Mouse (Mus musculus) gastrocnemius, adult 2 months (tissue): Measurements from ENCODE around the gene Vamp2. TPM values are rescaled to one million over a fixed set of nuclear protein-coding genes. Genes with fewer than 3 reads are reported as not detected.
A peak's percentile ranks its signal among the peaks of the same experiment; 100 is the strongest.

Experiments
- DNase-seq: peaks from one replicate; pipeline ENCODE4 v3.0.0; 2022
- H3K27ac ChIP-seq: fragments of 200-600 bp; 2 replicates; pipeline ENCODE4 v1.8.1; 2022; ENCODE audit warnings: mild to moderate bottlenecking
- H3K4me3 ChIP-seq: fragments of 200-600 bp; 2 replicates; pipeline ENCODE4 v1.8.1; 2022; ENCODE audit warnings: mild to moderate bottlenecking, moderate library complexity
- CTCF ChIP-seq: fragments of 200-600 bp; IDR thresholded peaks from 2 replicates; pipeline ENCODE4 v1.8.1; 2022; ENCODE audit warnings: antibody characterized with exemption, mild to moderate bottlenecking, moderate library complexity
- intact Hi-C: fragments of 180-260 bp; cut with DNase I; formaldehyde crosslinking; loops from one replicate; pipeline ENCODE4 v1.15.1; 2025
- total RNA-seq, 2 experiments: library from RNA; stranded (reverse); gene quantifications; 2 replicates each; pipeline ENCODE4 v1.2.3; 2021

Vamp2 gene
- total RNA-seq, 2 experiments from 2014 or later, result 38.0 to 42.7 TPM

DNA sequence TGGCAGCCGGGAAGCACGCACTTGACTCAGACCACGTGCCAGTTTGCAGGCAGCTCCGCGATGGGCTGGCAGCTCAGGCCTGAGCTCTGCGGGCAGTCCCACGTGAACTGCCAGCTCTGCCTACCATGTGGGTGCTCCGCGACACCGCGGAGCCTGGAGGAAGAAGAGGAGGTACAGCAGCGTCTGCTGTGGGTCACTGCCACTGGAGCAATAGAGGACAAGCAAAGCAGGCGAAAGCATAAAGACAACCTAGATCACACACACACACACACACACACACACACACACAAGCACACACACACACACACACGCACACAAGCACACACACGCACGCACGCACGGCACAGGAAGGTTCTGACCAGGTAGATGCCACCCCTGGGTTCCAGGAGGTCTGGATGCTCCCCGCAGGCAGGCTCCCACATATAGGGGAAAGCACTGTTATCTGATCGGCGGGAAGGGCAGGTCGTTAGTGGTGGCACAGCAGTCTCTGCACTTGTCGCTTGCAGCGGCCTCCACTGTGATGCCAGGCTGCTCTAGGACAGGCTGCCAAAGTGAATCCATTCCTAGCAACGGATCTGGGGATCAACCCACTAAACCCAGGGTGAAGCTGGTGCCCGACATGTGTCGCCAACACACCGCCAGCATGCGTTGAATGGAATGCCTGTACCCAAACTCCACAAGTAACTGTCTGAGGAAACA, 22.0 kb upstream of the Vamp2 start:
- peak overlapping the region; percentile 84 for H3K27ac ChIP-seq
- no peak for TF ChIP-seq CTCF
- DNase-seq, result peak; percentile 73

DNA sequence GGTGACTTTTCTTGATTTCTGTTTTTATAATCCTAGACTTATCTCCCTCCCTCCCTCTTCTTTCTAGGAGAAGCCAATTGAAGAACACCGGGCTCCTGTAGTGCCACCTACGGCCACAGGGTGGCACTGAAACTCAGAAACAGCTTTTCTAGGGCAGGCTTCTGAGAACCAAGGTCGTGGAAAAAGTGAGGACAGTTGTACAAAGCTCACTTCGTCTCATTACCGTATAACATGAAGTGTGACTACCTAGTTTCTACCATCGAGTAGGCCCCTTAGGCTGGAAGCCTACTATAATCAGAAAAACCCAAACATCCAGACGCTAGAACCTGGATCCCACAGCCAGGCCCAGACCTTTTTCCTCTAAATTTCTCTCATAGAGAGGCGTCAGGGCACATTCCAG, 21.3 kb upstream of the Vamp2 start:
- intact Hi-C loops, result loop anchor here (1.0 to 10.0 kb wide), 3 partner anchors 56 to 348 kb away; partner anchors contain the start of gene Kdm6b
- Histone ChIP-seq H3K27ac (peak overlapping the region; percentile 84), H3K4me3 (peak overlapping the region; percentile 61)
- DNase-seq, result peak; percentile 90
- TF ChIP-seq CTCF, result peak; percentile 95

More for the DNA sequence above, 22.0 kb upstream of the Vamp2 start:
- intact Hi-C loops, result loop anchor here (1.0 to 10.0 kb wide), 3 partner anchors 57 to 348 kb away; partner anchors contain the start of gene Kdm6b
- H3K4me3 ChIP-seq, result peak overlapping the region; percentile 61

DNA sequence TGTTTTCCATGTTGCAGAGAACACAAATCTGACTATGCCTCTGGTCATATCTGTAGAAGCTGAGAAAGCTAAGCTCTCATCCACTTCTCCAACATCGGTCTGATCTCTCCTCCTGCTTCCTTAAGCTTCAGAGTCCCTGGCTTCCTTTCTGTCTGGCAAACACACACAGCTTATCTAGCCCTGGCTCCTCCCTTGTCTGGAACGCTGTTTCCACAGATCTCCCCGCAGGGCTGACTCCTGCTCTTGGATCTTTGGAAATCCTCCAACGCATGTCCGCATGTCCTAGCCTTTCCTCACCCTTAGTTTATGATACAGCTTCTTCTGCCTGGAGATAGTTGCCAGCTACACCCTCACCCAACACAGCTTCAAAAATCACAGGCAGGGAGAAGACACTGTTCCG, 20.7 kb upstream of the Vamp2 start:
- no peak for TF ChIP-seq CTCF
- peak overlapping the region; percentile 84 for H3K27ac ChIP-seq
- H3K4me3 ChIP-seq, result no peak overlapping the region
- intact Hi-C loops, result loop anchor here (10.0 kb wide), 2 partner anchors 177 to 347 kb away; partner anchors contain the start of gene Kdm6b
- DNase-seq, result no peak

DNA sequence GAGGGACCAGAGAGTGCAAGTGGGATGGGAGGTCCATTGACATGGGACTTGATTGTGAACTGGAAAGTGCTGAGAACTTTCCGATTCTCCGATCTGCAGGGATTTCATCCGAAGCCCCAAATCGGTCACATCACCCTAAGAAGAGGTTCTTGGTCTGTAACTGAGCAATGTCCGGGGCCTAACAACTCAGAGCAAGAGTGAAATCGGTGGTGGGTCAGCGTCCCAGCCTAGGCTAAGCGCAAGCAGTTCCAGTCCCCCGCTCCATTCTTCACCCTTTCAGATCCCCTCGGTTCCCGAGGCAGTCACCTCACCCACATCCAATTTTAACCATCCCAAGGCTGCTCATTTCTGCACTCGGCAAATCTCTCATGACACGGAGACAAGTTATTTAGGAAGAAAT, 18.2 kb upstream of the Vamp2 start:
- peak overlapping the region; percentile 82 for H3K4me3 ChIP-seq
- no peak for TF ChIP-seq CTCF
- DNase-seq, result no peak
- H3K27ac ChIP-seq, result peak overlapping the region; percentile 93
- intact Hi-C loops, result no loop called here

DNA sequence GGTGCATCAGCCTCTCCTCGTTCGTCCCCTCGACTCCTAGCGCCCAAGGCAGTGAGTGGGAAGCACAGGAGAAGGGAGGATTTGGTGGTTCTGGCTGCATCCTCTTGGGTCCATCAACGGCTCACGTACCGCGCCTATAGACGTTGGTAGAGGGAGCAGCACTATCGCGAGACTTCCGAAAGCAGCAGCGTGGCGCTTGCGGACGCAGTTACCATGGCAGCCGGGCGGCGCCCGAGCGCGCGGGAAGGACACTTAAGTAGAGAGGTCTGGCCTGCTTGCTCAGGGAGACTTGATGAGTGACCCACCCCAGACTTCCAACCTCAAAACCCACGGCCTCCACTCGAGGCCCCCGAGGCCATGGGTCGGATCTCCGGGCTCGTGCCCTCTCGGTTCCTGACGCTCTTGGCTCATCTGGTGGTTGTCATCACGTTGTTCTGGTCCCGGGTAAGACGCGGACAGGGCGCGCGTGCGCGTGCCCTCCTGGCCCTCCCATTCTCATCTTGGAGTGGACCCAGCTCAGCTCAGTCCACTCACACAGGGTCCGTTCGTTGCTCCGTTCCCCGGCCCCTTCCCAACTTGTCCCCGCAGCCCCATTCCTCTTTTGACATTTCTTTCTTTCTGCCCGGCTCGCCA, 17.6 kb upstream of the Vamp2 start, which contains the start of gene Tmem107:
Gene Tmem107 (plus strand): TSS at position 217 of the 633 bp plus-strand sequence.
- Histone ChIP-seq H3K27ac (peak within 1 kb of the TSS; percentile 93), H3K4me3 (peak within 1 kb of the TSS; percentile 82)
- DNase-seq, result peak; percentile 95
- TF ChIP-seq CTCF, result no peak
- intact Hi-C loops, result no loop called here

DNA sequence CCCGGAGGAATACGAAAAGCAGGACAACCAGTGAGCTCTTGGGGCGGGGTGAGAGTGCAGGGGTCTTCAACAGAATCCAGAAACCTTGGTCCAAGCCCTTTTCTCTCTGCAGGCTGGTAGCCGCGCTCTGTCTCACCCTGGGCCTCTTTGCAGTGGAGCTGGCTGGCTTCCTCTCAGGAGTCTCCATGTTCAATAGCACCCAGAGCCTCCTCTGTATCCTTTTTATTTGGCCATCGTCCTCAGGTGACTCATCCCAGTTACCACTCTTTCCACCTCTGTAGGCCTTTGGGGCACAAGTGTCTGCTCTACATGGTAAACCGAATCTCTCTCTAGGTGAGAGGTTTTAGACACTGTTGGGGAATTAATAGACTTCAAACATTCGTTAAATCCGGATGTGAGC, 17.0 kb upstream of the Vamp2 start:
- Histone ChIP-seq H3K4me3 (peak overlapping the region; percentile 82), H3K27ac (peak overlapping the region; percentile 93)
- no peak for DNase-seq
- intact Hi-C loops, result no loop called here
- TF ChIP-seq CTCF, result no peak

DNA sequence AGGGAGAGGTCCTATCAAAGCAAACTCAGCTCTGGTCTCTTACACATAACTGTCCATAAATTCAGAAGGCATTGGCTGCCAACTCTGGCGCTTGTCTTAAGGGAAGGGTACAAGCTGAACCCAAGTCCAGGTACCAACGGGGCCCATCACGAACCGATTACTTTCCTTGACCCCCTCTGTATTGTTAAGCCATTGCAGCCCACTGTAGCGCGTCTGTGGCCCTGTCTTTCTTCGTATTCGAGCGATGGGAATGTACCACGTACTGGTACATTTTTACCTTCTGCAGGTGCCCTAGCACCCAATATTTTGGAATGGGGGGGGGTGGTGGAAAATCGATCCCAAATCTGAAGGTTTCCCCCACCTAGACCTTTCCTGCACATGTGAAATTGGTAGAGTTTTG, 16.1 kb upstream of the Vamp2 start:
- DNase-seq, result no peak
- H3K27ac ChIP-seq, result peak overlapping the region; percentile 99
- TF ChIP-seq CTCF, result no peak
- intact Hi-C loops, result loop anchor here (2.0 kb wide), 1 partner anchor 17 kb away; the partner anchor contains the start of gene Vamp2
- peak overlapping the region; percentile 62 for H3K4me3 ChIP-seq

DNA sequence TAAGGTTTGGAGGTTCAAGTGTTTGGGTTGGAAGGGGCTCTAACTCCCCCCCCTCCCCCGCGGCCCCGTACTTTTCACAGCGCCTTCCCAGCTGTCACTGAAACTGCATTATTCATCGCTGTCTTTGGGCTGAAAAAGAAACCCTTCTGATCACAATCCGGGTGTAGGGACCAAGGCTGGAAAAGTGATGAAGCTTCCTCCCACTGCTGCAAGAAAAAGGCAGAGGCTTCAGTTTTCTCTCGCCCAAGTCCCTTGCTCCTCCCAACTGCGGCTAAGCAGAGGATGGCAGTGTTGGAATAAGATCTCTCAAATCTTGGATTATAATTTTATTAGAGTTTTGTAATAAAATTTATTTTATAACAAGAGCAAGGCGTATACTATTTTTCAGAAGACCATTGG, 15.6 kb upstream of the Vamp2 start:
- Histone ChIP-seq H3K4me3 (peak overlapping the region; percentile 62), H3K27ac (peak overlapping the region; percentile 99)
- no peak for DNase-seq
- no peak for TF ChIP-seq CTCF
- intact Hi-C loops, result loop anchor here (2.0 kb wide), 1 partner anchor 16 kb away; the partner anchor contains the start of gene Vamp2

DNA sequence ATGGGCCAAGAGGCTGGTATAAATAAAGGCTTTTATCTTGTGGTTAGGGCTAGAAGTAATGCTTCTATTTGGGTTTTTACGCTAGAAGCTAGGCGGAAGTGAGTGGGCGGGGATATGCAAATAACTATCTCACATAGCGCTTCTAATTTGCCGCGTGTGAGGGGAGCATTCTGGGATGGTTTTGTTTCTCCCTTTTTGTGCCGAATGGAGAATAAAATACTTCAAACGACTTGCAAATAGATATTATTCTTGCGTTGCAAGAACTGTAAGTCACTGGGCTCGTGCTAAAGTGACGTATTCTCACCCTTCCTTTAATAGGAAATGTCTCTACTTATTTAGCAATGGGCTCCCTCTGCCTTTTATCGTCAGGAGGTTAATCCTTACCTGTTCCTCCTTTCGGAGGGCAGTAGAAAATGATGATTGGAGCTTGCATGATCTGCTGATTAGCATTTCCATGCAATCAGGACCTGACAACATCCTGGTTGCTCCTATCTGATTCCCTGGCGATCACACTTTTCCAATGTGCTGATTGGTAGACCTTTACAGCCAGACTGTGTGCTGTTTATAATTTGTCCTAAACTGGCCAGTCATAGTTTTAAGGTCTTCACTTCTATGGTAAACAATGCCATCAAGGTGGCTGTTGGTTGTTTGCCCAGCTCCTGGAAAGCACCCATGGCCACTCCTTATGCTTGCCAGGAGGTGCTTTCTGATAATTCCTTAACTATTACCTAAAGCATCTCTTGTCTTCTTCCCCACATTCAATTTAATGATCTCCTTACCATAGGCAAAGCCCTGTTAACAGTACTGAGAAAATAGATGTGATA, 15.0 kb upstream of the Vamp2 start:
- peak; percentile 11; the same call in 1 of the 2 replicates for TF ChIP-seq CTCF
- DNase-seq, result peak; percentile 85
- Histone ChIP-seq H3K4me3 (peak overlapping the region; percentile 62), H3K27ac (peak overlapping the region; percentile 99)
- intact Hi-C loops, result loop anchor here (2.0 kb wide), 1 partner anchor 16 kb away; the partner anchor contains the start of gene Vamp2

DNA sequence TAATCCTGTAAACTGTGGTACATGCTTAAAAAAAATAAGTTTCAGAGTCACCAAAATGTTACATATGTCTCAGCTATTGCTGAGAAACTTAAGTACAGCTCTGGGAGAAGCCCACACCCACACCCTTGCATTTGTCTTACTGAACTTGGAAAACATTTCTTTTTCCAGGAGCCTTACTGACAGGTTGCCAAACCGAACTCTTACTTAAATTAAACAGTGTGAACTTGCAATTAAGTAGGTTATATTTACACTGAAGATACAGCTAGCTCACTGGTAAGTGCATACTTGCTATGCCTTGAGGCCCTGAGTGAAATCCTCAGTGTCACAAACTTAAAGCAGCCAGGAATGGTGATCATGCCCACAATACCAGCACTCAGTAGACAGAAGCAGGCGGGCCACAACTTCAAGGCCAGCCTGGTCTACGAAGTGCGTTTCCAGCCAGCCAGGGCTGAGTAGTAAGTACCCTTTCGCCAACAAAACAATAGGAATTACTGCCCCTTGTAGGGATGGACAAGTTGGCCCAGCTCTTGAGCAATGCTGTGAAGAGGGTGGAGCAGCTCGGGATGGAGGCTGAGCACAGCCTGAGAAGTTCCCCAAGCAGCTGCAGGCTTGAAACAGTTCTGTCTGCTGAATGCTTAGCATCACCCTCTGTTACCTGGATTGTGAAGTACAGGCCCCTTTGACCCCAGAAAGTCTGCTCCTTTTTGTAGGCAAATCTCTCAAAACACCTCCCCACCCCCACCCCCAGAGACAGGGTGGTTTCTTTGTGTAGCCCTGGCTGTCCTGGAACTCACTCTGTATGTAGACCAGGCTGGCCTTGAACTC, 14.1 kb upstream of the Vamp2 start:
- Histone ChIP-seq H3K4me3 (no peak overlapping the region; the same call in 1 of the 2 replicates), H3K27ac (peak overlapping the region; percentile 99)
- no peak for TF ChIP-seq CTCF
- DNase-seq, result no peak
- intact Hi-C loops, result loop anchor here (2.0 kb wide), 1 partner anchor 15 kb away; the partner anchor contains the start of gene Vamp2

DNA sequence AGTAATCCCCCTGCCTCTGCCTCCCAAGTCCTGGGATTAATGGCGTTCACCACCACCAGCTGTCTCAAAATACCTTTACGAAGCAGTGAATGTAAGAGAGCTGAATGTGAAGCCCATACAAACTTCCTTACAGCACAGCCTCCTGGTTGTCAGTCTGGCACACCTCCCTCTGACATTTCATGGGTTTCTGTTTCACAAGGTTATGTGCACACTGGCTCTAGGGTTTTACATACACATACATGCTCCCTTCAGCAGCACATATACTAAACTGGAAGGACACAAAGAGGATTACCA, 13.6 kb upstream of the Vamp2 start:
- intact Hi-C loops, result no loop called here
- no peak overlapping the region for H3K4me3 ChIP-seq
- DNase-seq, result no peak
- H3K27ac ChIP-seq, result no peak overlapping the region; the same call in 1 of the 2 replicates
- TF ChIP-seq CTCF, result no peak
